Mouse (Mus musculus) bone marrow macrophage, adult 2 months (primary cell): Measurements from ENCODE around the gene Eef1b2.

Source experiments
- CTCF ChIP-seq: IDR thresholded peaks from 2 replicates; pipeline ENCODE4 v1.5.1; 2012; ENCODE audit warnings: low read depth, mild to moderate bottlenecking, low read length, moderate library complexity
- POLR2A ChIP-seq: IDR thresholded peaks from 2 replicates; pipeline ENCODE4 v1.6.1; 2012; ENCODE audit warnings: mild to moderate bottlenecking, low read depth, low read length, borderline replicate concordance

DNA sequence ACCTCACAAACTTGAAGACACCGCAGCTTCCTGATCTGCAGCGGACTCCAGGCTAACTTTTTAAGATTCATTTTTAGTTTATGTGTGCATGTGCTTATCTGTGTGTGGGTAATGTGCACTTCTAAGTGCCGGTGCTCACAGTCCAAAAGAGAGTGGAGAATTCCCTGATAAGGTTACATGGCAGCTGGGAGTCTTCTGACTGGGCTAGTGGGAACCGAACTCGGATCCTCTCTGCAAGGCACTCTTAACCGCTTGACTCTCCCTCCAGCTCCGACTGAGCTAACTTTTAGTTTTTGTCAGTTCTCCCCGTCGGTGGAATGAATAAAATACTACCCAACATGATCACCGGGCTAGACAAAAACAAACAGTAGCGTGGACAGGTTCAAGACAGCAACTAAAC is 772 bp upstream of the Eef1b2 start:
- TF ChIP-seq CTCF (no peak), POLR2A (no peak)
